Mouse (Mus musculus) forebrain, embryonic 12.5 days (tissue): Measurements from ENCODE around the gene Braf. TPM values are rescaled to one million over a fixed set of nuclear protein-coding genes. Genes with fewer than 3 reads are reported as not detected.

Experiments used
- ATAC-seq: fragments of 200-750 bp; cut with Nextera tagmentation; 2 replicates; pipeline ENCODE4 v1.8.0; 2017; ENCODE audit warnings: moderate TSS enrichment; ENCODE audit not compliant: low FRiP score
- H3K27ac ChIP-seq: fragments of 300-500 bp; sonication (generic); 2 replicates; pipeline ENCODE4 v1.5.1; 2016; ENCODE audit warnings: mild to moderate bottlenecking
- H3K27me3 ChIP-seq: fragments of 300-500 bp; sonication (generic); 2 replicates; pipeline ENCODE4 v1.6.1; 2016; ENCODE audit warnings: mild to moderate bottlenecking
- H3K36me3 ChIP-seq: fragments of 300-500 bp; sonication (generic); replicated peaks from 2 replicates; pipeline ENCODE4 v1.6.1; 2016; ENCODE audit warnings: mild to moderate bottlenecking
- H3K4me1 ChIP-seq: fragments of 300-500 bp; sonication (generic); 2 replicates; pipeline ENCODE4 v1.6.1; 2016
- H3K4me2 ChIP-seq: fragments of 300-500 bp; sonication (generic); 2 replicates; pipeline ENCODE4 v1.6.1; 2016; ENCODE audit warnings: mild to moderate bottlenecking, moderate library complexity
- H3K4me3 ChIP-seq: fragments of 300-500 bp; sonication (generic); replicated peaks from 2 replicates; pipeline ENCODE4 v1.5.1; 2016; ENCODE audit warnings: mild to moderate bottlenecking
- H3K9ac ChIP-seq: fragments of 300-500 bp; sonication (generic); 2 replicates; pipeline ENCODE4 v1.6.1; 2016; ENCODE audit warnings: mild to moderate bottlenecking
- H3K9me3 ChIP-seq: fragments of 300-500 bp; sonication (generic); 2 replicates; pipeline ENCODE4 v1.6.1; 2016
- WGBS: fragments of 180-500 bp; shearing (Covaris S2); methylation state at CpG from one replicate; pipeline ENCODE4 v1.1.7; 2016; 5-methylcytosine and 5-hydroxymethylcytosine counted together
- polyA plus RNA-seq: library from polyadenylated mRNA; unstranded; fragments of >200 nt; fragmentation: Nextera tagmentation; extraction: Ambion mirVana; gene quantifications from 2 replicates; pipeline ENCODE4 v1.2.1, GENCODE M21; 2016

Gene Braf
- polyA plus RNA-seq, 1 experiment from 2014 or later, result 27.1 TPM

GRCm38 (mm10) chr6:39570426-39570825 lies 154.8 kb downstream of the Braf start:
- 82% methylated on average over 3 of the region's 3 CpGs for WGBS
- Histone ChIP-seq H3K27me3 (0 out of 2 replicates have a peak, but pooled peaks cover 2% of the 10 kb centered on the region), H3K4me2 (no peak overlapping the region), H3K9me3 (no peaks in the 10 kb centered on the region), H3K4me3 (no peak overlapping the region), H3K9ac (no peak overlapping the region), H3K4me1 (peaks cover 13% of the 10 kb centered on the region), H3K27ac (no peak overlapping the region), H3K36me3 (no peaks in the 10 kb centered on the region)
- no peak for ATAC-seq

GRCm38 (mm10) chr6:39567528-39567927 lies 157.7 kb downstream of the Braf start:
- Histone ChIP-seq H3K4me1 (no peaks in the 10 kb centered on the region), H3K27ac (no peak overlapping the region), H3K36me3 (no peaks in the 10 kb centered on the region), H3K27me3 (0 out of 2 replicates have a peak, but pooled peaks cover 2% of the 10 kb centered on the region), H3K4me3 (no peak overlapping the region), H3K9ac (no peak overlapping the region), H3K9me3 (no peaks in the 10 kb centered on the region), H3K4me2 (no peak overlapping the region)
- 14% methylated on average over 5 of the region's 5 CpGs for WGBS
- no peak for ATAC-seq

- Histone ChIP-seq H3K36me3 (no peaks in the 10 kb centered on the region), H3K9ac (no peak overlapping the region), H3K9me3 (no peaks in the 10 kb centered on the region), H3K4me2 (peak overlapping the region; percentile 2), H3K4me3 (no peak overlapping the region), H3K27ac (no peak overlapping the region), H3K4me1 (peaks cover 21% of the 10 kb centered on the region), H3K27me3 (no peaks in the 10 kb centered on the region)
- 21% methylated on average over 23 of the region's 23 CpGs for WGBS
- ATAC-seq, result no peak; the same call in 1 of the 2 replicates
Measured at GRCm38 (mm10) chr6:39562166-39563015, 162.9 kb downstream of the Braf start.

- Histone ChIP-seq H3K4me2 (no peak overlapping the region), H3K36me3 (no peaks in the 10 kb centered on the region), H3K9me3 (no peaks in the 10 kb centered on the region), H3K27me3 (no peaks in the 10 kb centered on the region), H3K4me1 (peaks cover 45% of the 10 kb centered on the region), H3K9ac (no peak overlapping the region), H3K27ac (peak overlapping the region; percentile 2; the same call in 1 of the 2 replicates), H3K4me3 (no peak overlapping the region)
- WGBS, result 41% methylated on average over 6 of the region's 6 CpGs
- ATAC-seq, result no peak
Measured at GRCm38 (mm10) chr6:39559276-39559939, 165.9 kb downstream of the Braf start.

- Histone ChIP-seq H3K27me3 (no peaks in the 10 kb centered on the region), H3K4me1 (peaks cover 53% of the 10 kb centered on the region), H3K4me2 (peak within 1 kb of the TSS; percentile 69), H3K36me3 (peaks cover 6% of the 10 kb centered on the region; the same call in 1 of the 2 replicates), H3K9me3 (no peaks in the 10 kb centered on the region), H3K4me3 (peak within 1 kb of the TSS; percentile 91), H3K9ac (peak within 1 kb of the TSS; percentile 96), H3K27ac (peak within 1 kb of the TSS; percentile 95)
- ATAC-seq, result peak; percentile 96
- WGBS, result 0% methylated on average over 35 of the region's 50 CpGs
Measured at GRCm38 (mm10) chr6:39557723-39558261, 167.5 kb downstream of the Braf start, which contains the start of gene Dennd2a. Gene Dennd2a (minus strand): TSS chr6:39557867.

- H3K27ac ChIP-seq, result peak overlapping the region; percentile 95
- peaks cover 58% of the 10 kb centered on the region for H3K4me1 ChIP-seq
- H3K4me3 ChIP-seq, result peak overlapping the region; percentile 91
- H3K9ac ChIP-seq, result peak overlapping the region; percentile 96
- under 1% methylated on average over 33 of the region's 54 CpGs for WGBS
- peaks cover 6% of the 10 kb centered on the region for H3K36me3 ChIP-seq
- peak; percentile 70 for ATAC-seq
- H3K27me3 ChIP-seq, result no peaks in the 10 kb centered on the region
- H3K9me3 ChIP-seq, result no peaks in the 10 kb centered on the region
- H3K4me2 ChIP-seq, result peak overlapping the region; percentile 69
Measured at GRCm38 (mm10) chr6:39556900-39557659, 168.2 kb downstream of the Braf start.

- peak overlapping the region; percentile 69 for H3K4me2 ChIP-seq
- H3K27ac ChIP-seq, result no peak overlapping the region
- H3K9me3 ChIP-seq, result no peaks in the 10 kb centered on the region
- peaks cover 60% of the 10 kb centered on the region for H3K4me1 ChIP-seq
- 84% methylated on average over 2 of the region's 2 CpGs for WGBS
- H3K36me3 ChIP-seq, result peaks cover 15% of the 10 kb centered on the region
- no peaks in the 10 kb centered on the region for H3K27me3 ChIP-seq
- H3K9ac ChIP-seq, result peak overlapping the region; percentile 4; the same call in 1 of the 2 replicates
- no peak for ATAC-seq
- peak overlapping the region; percentile 91; the same call in 1 of the 2 replicates for H3K4me3 ChIP-seq
Measured at GRCm38 (mm10) chr6:39555648-39555945, 169.7 kb downstream of the Braf start.

GRCm38 (mm10) chr6:39554888-39555647 lies 170.2 kb downstream of the Braf start:
- ATAC-seq, result no peak
- Histone ChIP-seq H3K36me3 (peaks cover 15% of the 10 kb centered on the region), H3K27me3 (no peaks in the 10 kb centered on the region), H3K9me3 (no peaks in the 10 kb centered on the region), H3K27ac (no peak overlapping the region), H3K4me1 (peaks cover 60% of the 10 kb centered on the region), H3K9ac (peak overlapping the region; percentile 4; the same call in 1 of the 2 replicates), H3K4me2 (peak overlapping the region; percentile 69), H3K4me3 (peak overlapping the region; percentile 91; the same call in 1 of the 2 replicates)
- 63% methylated on average over 11 of the region's 12 CpGs for WGBS

Other genes starting within 250 kb of the Braf start
- gene Dennd2a, start 167.6 kb downstream of the Braf start, polyA plus RNA-seq, result 37.6 and 39.3 TPM in 2 replicates
- 36.6 and 37.0 TPM in 2 replicates for gene Adck2, start 151.6 kb downstream of the Braf start, polyA plus RNA-seq
- gene Gm42420, start 139.7 kb downstream of the Braf start, polyA plus RNA-seq, result 0.87 and 1.7 TPM in 2 replicates
- gene Ndufb2, start 132.9 kb downstream of the Braf start, polyA plus RNA-seq, result 241 and 242 TPM in 2 replicates
- 258 and 263 TPM in 2 replicates for gene Mrps33, start 85.5 kb upstream of the Braf start, polyA plus RNA-seq
- 14.6 and 15.5 TPM in 2 replicates for gene Tmem178b, start 147.8 kb upstream of the Braf start, polyA plus RNA-seq